8 mouse cellular contexts compared by ENCODE assay signal in genomic region chr9:118149407-118150402, GRCm38 (mm10). TPM values are rescaled to one million over a fixed set of nuclear protein-coding genes. Genes with fewer than 3 reads are reported as not detected.
DNase-seq lines count a peak whose midpoint lies in the region; ATAC-seq and TF ChIP-seq lines count a peak whose summit lies in the region.

Cmc1 (minus strand) TSS chr9:118150177.

- H3K9ac ChIP-seq in forebrain, embryonic 12.5 days = peak within 1 kb of the TSS; percentile 90
- peak within 1 kb of the TSS; percentile 68 for H3K9ac ChIP-seq in heart, postnatal 0 days (replicated peaks; ENCODE audit: low read depth, low read length)
- H3K9ac ChIP-seq in liver, embryonic 16.5 days (ENCODE audit: low read depth, low read length) = peak within 1 kb of the TSS; percentile 82
- H3K9ac ChIP-seq in neural tube, embryonic 13.5 days = peak within 1 kb of the TSS; percentile 86

- peak; percentile 91 for DNase-seq in c-Kit-positive CD71-positive TER-119-positive erythroid progenitor cells, embryonic 14.5 days (ENCODE audit: low spot score)
- DNase-seq in heart, postnatal 0 days (ENCODE audit: low spot score) = peak; percentile 98
- peak; percentile 99 for DNase-seq in kidney, postnatal 4 days

- peak; percentile 74 for TF ChIP-seq POLR2A in testis, adult 2 months (IDR thresholded peaks at IDR 0.05; ENCODE audit: control insufficient read depth, low read depth, low read length)

- H3K27ac ChIP-seq in forebrain, embryonic 12.5 days = peak within 1 kb of the TSS; percentile 84
- H3K27ac ChIP-seq in heart, postnatal 0 days (ENCODE audit: low read depth) = peak within 1 kb of the TSS; percentile 83
- H3K27ac ChIP-seq in liver, embryonic 16.5 days (ENCODE audit: low read length) = 0 out of 2 replicates have a peak within 1 kb of the TSS, but pooled peaks have one; percentile 37
- peak within 1 kb of the TSS; percentile 86 for H3K27ac ChIP-seq in neural tube, embryonic 13.5 days (replicated peaks)
- H3K27ac ChIP-seq in testis, adult 2 months (ENCODE audit: control insufficient read depth, insufficient read depth, low read depth, low read length) = peak within 1 kb of the TSS; percentile 65

- peaks cover 12% of the 10 kb centered on the region for H3K27me3 ChIP-seq in E14TG2a.4 (ENCODE audit: insufficient read depth, low read length)
- H3K27me3 ChIP-seq in forebrain, embryonic 12.5 days = no peaks in the 10 kb centered on the region
- H3K27me3 ChIP-seq in heart, postnatal 0 days (ENCODE audit: control insufficient read depth, insufficient read depth, low read length) = no peaks in the 10 kb centered on the region
- H3K27me3 ChIP-seq in liver, embryonic 16.5 days (ENCODE audit: control insufficient read depth, insufficient read depth, low read depth, low read length) = no peaks in the 10 kb centered on the region
- no peaks in the 10 kb centered on the region for H3K27me3 ChIP-seq in neural tube, embryonic 13.5 days
- no peaks in the 10 kb centered on the region for H3K27me3 ChIP-seq in testis, adult 2 months (ENCODE audit: control insufficient read depth, insufficient read depth, low read length)

- peak within 1 kb of the TSS; percentile 59 for H3K4me2 ChIP-seq in forebrain, embryonic 12.5 days
- H3K4me2 ChIP-seq in heart, postnatal 0 days (ENCODE audit: low read depth, low read length) = peak within 1 kb of the TSS; percentile 77
- peak within 1 kb of the TSS; percentile 76 for H3K4me2 ChIP-seq in liver, embryonic 16.5 days (ENCODE audit: low read depth, low read length)
- H3K4me2 ChIP-seq in neural tube, embryonic 13.5 days = peak within 1 kb of the TSS; percentile 66

- no peak for TF ChIP-seq CTCF in E14TG2a.4 (conservative IDR thresholded peaks at IDR 0.05; ENCODE audit: low read length)
- 0 out of 2 replicates have a peak, but pooled peaks have one; percentile 14 for TF ChIP-seq CTCF in heart, postnatal 0 days (IDR thresholded peaks at IDR 0.05; ENCODE audit: low read depth)
- TF ChIP-seq CTCF in testis, adult 2 months (IDR thresholded peaks at IDR 0.05; ENCODE audit: control insufficient read depth, insufficient read depth, insufficient replicate concordance, low read depth, low read length) = no peak

- H3K4me3 ChIP-seq in E14TG2a.4 (replicated peaks; ENCODE audit: low read length) = peak within 1 kb of the TSS; percentile 89
- H3K4me3 ChIP-seq in forebrain, embryonic 12.5 days (replicated peaks) = peak within 1 kb of the TSS; percentile 74
- peak within 1 kb of the TSS; percentile 90 for H3K4me3 ChIP-seq in heart, postnatal 0 days (ENCODE audit: low read depth, low read length)
- peak within 1 kb of the TSS; percentile 80 for H3K4me3 ChIP-seq in liver, embryonic 16.5 days (ENCODE audit: low read depth, low read length)
- peak within 1 kb of the TSS; percentile 66 for H3K4me3 ChIP-seq in neural tube, embryonic 13.5 days
- peak within 1 kb of the TSS; percentile 89 for H3K4me3 ChIP-seq in testis, adult 2 months (ENCODE audit: control insufficient read depth, low read depth, low read length)

- H3K4me1 ChIP-seq in E14TG2a.4 (replicated peaks; ENCODE audit: low read depth, low read length) = peaks cover 14% of the 10 kb centered on the region
- peaks cover 15% of the 10 kb centered on the region for H3K4me1 ChIP-seq in forebrain, embryonic 12.5 days
- H3K4me1 ChIP-seq in heart, postnatal 0 days (ENCODE audit: control insufficient read depth, insufficient read depth) = peaks cover 14% of the 10 kb centered on the region
- peaks cover 7% of the 10 kb centered on the region for H3K4me1 ChIP-seq in liver, embryonic 16.5 days (ENCODE audit: control insufficient read depth, low read depth, low read length)
- peaks cover 25% of the 10 kb centered on the region for H3K4me1 ChIP-seq in neural tube, embryonic 13.5 days (replicated peaks)
- H3K4me1 ChIP-seq in testis, adult 2 months (ENCODE audit: control insufficient read depth, insufficient read depth, low read length) = no peaks in the 10 kb centered on the region; the same call in 1 of the 2 replicates

- peaks cover 7% of the 10 kb centered on the region; the same call in 1 of the 2 replicates for H3K36me3 ChIP-seq in E14TG2a.4 (ENCODE audit: insufficient read depth, low read length)
- H3K36me3 ChIP-seq in forebrain, embryonic 12.5 days (replicated peaks) = no peaks in the 10 kb centered on the region
- no peaks in the 10 kb centered on the region for H3K36me3 ChIP-seq in heart, postnatal 0 days (replicated peaks; ENCODE audit: control insufficient read depth, insufficient read depth, low read length)
- H3K36me3 ChIP-seq in liver, embryonic 16.5 days (ENCODE audit: control insufficient read depth, insufficient read depth) = no peaks in the 10 kb centered on the region
- H3K36me3 ChIP-seq in neural tube, embryonic 13.5 days = no peaks in the 10 kb centered on the region
- no peaks in the 10 kb centered on the region for H3K36me3 ChIP-seq in testis, adult 2 months (ENCODE audit: control insufficient read depth, insufficient read depth, low read length)

- peaks cover 26% of the 10 kb centered on the region for H3K9me3 ChIP-seq in E14TG2a.4 (ENCODE audit: low read length)
- H3K9me3 ChIP-seq in forebrain, embryonic 12.5 days = no peaks in the 10 kb centered on the region
- no peaks in the 10 kb centered on the region for H3K9me3 ChIP-seq in heart, postnatal 0 days (replicated peaks; ENCODE audit: control insufficient read depth, low read length)
- no peaks in the 10 kb centered on the region for H3K9me3 ChIP-seq in liver, embryonic 16.5 days (replicated peaks; ENCODE audit: control insufficient read depth, low read length)
- H3K9me3 ChIP-seq in neural tube, embryonic 13.5 days = no peaks in the 10 kb centered on the region

- TF ChIP-seq EP300 in heart, postnatal 0 days (IDR thresholded peaks at IDR 0.05; ENCODE audit: low read depth) = no peak

- ATAC-seq in forebrain, embryonic 12.5 days (ENCODE audit: low FRiP score) = peak; percentile 97
- ATAC-seq in heart, postnatal 0 days (ENCODE audit: insufficient read depth, low read depth) = peak; percentile 98
- peak; percentile 96 for ATAC-seq in liver, embryonic 16.5 days (ENCODE audit: low read depth)
- ATAC-seq in neural tube, embryonic 13.5 days (ENCODE audit: low read depth) = peak; percentile 97

- 2% methylated on average over 56 of the region's 58 CpGs for WGBS in forebrain, embryonic 12.5 days
- 1% methylated on average over 42 of the region's 58 CpGs for WGBS in heart, postnatal 0 days
- WGBS in liver, embryonic 16.5 days (ENCODE audit: insufficient replicate concordance) = 1% methylated on average over 55 of the region's 58 CpGs
- 2% methylated on average over 58 of the region's 58 CpGs for WGBS in neural tube, embryonic 13.5 days

RNA-seq across cellular contexts. Expression of gene Cmc1, which starts in this region (rescaled TPM):
- polyA plus RNA-seq in forebrain, embryonic 12.5 days (2016; fragmentation: Nextera tagmentation; extraction: Ambion mirVana) = 42.8 and 44.2 TPM in 2 replicates
- total RNA-seq in heart, postnatal 0 days (2014; rRNA removed; ENCODE audit: low replicate concordance) = 2.3 and 2.5 TPM in 2 replicates
- polyA plus RNA-seq in heart, postnatal 0 days (2015; fragmentation: Nextera tagmentation; extraction: Ambion mirVana) = 78.3 and 79.7 TPM in 2 replicates
- 14.8 and 15.2 TPM in 2 replicates for polyA plus RNA-seq in liver, embryonic 16.5 days (2015; fragmentation: Nextera tagmentation; extraction: Ambion mirVana)
- 47.0 and 47.7 TPM in 2 replicates for polyA plus RNA-seq in neural tube, embryonic 13.5 days (2015; fragmentation: Nextera tagmentation; extraction: Ambion mirVana)
- polyA plus RNA-seq in testis, adult 2 months (2012; rRNA removed) = 3.0 and 3.5 TPM in 2 replicates

Comparison
In these comparisons a context has a peak if more than half of its experiments do, and no peak if none do; other contexts are left out.
1. Peak in every context shown above with its lines: DNase-seq, ATAC-seq, H3K4me3 ChIP-seq and H3K27ac ChIP-seq.